Mouse (Mus musculus) heart, embryonic 13.5 days (tissue): ENCODE data around the gene Dnmbp. TPM values are rescaled to one million over a fixed set of nuclear protein-coding genes. Genes with fewer than 3 reads are reported as not detected.

Experiments
- polyA plus RNA-seq: library from polyadenylated mRNA; unstranded; fragments of >200 nt; fragmentation: Nextera tagmentation; extraction: Ambion mirVana; gene quantifications from 2 replicates; pipeline ENCODE4 v1.2.1, GENCODE M21; 2015

The Dnmbp gene
- polyA plus RNA-seq, 1 experiment from 2014 or later, result 10.5 TPM

Other genes with a start within 250 kb of the Dnmbp start
- gene Cutc, start 187.2 kb downstream of the Dnmbp start, polyA plus RNA-seq, result 8.1 and 9.9 TPM in 2 replicates
- gene Cox15, start 187.2 kb downstream of the Dnmbp start, polyA plus RNA-seq, result 12.0 TPM in 2 replicates
- gene Abcc2, start 158.0 kb downstream of the Dnmbp start, polyA plus RNA-seq, result 0.37 TPM in 1 of 2 replicates, not detected in the other
- 1.1 and 2.9 TPM in 2 replicates for gene Cpn1, start 46.4 kb upstream of the Dnmbp start, polyA plus RNA-seq
- 0.15 and 0.47 TPM in 2 replicates for gene Cyp2c23, start 89.0 kb upstream of the Dnmbp start, polyA plus RNA-seq
- 15.4 and 15.8 TPM in 2 replicates for gene Erlin1, start 129.6 kb upstream of the Dnmbp start, polyA plus RNA-seq
- gene Chuk, start 167.3 kb upstream of the Dnmbp start, polyA plus RNA-seq, result 28.2 and 29.5 TPM in 2 replicates
- gene Cwf19l1, start 195.7 kb upstream of the Dnmbp start, polyA plus RNA-seq, result 17.2 TPM in 2 replicates
- 56.0 and 62.1 TPM in 2 replicates for gene Bloc1s2, start 206.3 kb upstream of the Dnmbp start, polyA plus RNA-seq